In genomic region chr10:93485055-93485691, GRCm38 (mm10) we compare ENCODE assay signal across 8 mouse cellular contexts. TPM values are rescaled to one million over a fixed set of nuclear protein-coding genes. Genes with fewer than 3 reads are reported as not detected.
DNase-seq lines count a peak whose midpoint lies in the region; ATAC-seq and TF ChIP-seq lines count a peak whose summit lies in the region.

No protein-coding gene starts in this region.

- no peak overlapping the region for H3K4me2 ChIP-seq in heart, embryonic 12.5 days

- H3K9ac ChIP-seq in heart, embryonic 12.5 days, result no peak overlapping the region

- no peak for TF ChIP-seq POLR2A in olfactory bulb, adult 2 months (IDR thresholded peaks at IDR 0.05; ENCODE audit: insufficient read depth, low read depth, low read length)

- WGBS in heart, embryonic 12.5 days, result 75% methylated on average over 8 of the region's 8 CpGs
- 89% methylated on average over 8 of the region's 8 CpGs for WGBS in olfactory bulb, adult 2 months

- H3K4me3 ChIP-seq in heart, embryonic 12.5 days, result no peak overlapping the region
- H3K4me3 ChIP-seq in olfactory bulb, adult 2 months (ENCODE audit: insufficient read depth, low read depth, low read length), result no peak overlapping the region

- no peaks in the 10 kb centered on the region for H3K4me1 ChIP-seq in heart, embryonic 12.5 days (replicated peaks)
- no peaks in the 10 kb centered on the region for H3K4me1 ChIP-seq in olfactory bulb, adult 2 months (ENCODE audit: control insufficient read depth, insufficient read depth, low read length)

- intact Hi-C loops in heart, postnatal 36 days (cut with DNase I), result no loop called here

- no peak for DNase-seq in heart, adult 11 months
- DNase-seq in ES-CJ7 (ENCODE audit: low read depth, low spot score), result peak; percentile 55
- DNase-seq in cerebellum, adult 11 months, result peak; percentile 59
- DNase-seq in heart, postnatal 36 days, result peak; percentile 13
- DNase-seq in liver, result peak; percentile 64
- no peak for DNase-seq in Muller cell, postnatal 12 days (ENCODE audit: inconsistent ontology term)

- peak; percentile 68 for ATAC-seq in heart, embryonic 12.5 days (ENCODE audit: insufficient number of reproducible peaks, low FRiP score)

- no peaks in the 10 kb centered on the region for H3K27me3 ChIP-seq in heart, embryonic 12.5 days (replicated peaks)

- no peak overlapping the region for H3K27ac ChIP-seq in heart, embryonic 12.5 days (ENCODE audit: poor library complexity, severe bottlenecking)
- H3K27ac ChIP-seq in olfactory bulb, adult 2 months (ENCODE audit: insufficient read depth, low read depth, low read length), result no peak overlapping the region

- TF ChIP-seq CTCF in olfactory bulb, adult 2 months (IDR thresholded peaks at IDR 0.05; ENCODE audit: insufficient read depth, low read depth, low read length), result peak; percentile 32; the same call in 1 of the 2 replicates

- no peaks in the 10 kb centered on the region for H3K9me3 ChIP-seq in heart, embryonic 12.5 days (replicated peaks)

- H3K36me3 ChIP-seq in heart, embryonic 12.5 days, result peaks cover 55% of the 10 kb centered on the region

RNA-seq across cellular contexts. Expression of gene Hal, which starts 3.4 kb away (rescaled TPM):
- not detected in 2 replicates for polyA plus RNA-seq in heart, embryonic 12.5 days (2016; fragmentation: Nextera tagmentation; extraction: Ambion mirVana)
- under 1 TPM; 0.14 to 0.41 TPM for total RNA-seq in heart, postnatal 36 days (2021)
- not detected in 2 replicates for polyA plus RNA-seq in olfactory bulb, adult 2 months (2012; ENCODE audit: insufficient read depth, insufficient read length, low replicate concordance, missing spikeins)

RNA-seq across cellular contexts. Expression of gene Lta4h, which starts 32.0 kb away (rescaled TPM):
- polyA plus RNA-seq in heart, embryonic 12.5 days (2016; fragmentation: Nextera tagmentation; extraction: Ambion mirVana), result 303 and 305 TPM in 2 replicates
- total RNA-seq in heart, postnatal 36 days (2021), result 10 to 100 TPM; 33.6 to 34.8 TPM
- polyA plus RNA-seq in olfactory bulb, adult 2 months (2012; ENCODE audit: insufficient read depth, insufficient read length, low replicate concordance, missing spikeins), result not detected in 2 replicates

RNA-seq across cellular contexts. Expression of gene Amdhd1, which starts 54.7 kb away (rescaled TPM):
- polyA plus RNA-seq in heart, embryonic 12.5 days (2016; fragmentation: Nextera tagmentation; extraction: Ambion mirVana), result 0.22 and 0.51 TPM in 2 replicates
- total RNA-seq in heart, postnatal 36 days (2021), result not detected
- not detected in 2 replicates for polyA plus RNA-seq in olfactory bulb, adult 2 months (2012; ENCODE audit: insufficient read depth, insufficient read length, low replicate concordance, missing spikeins)

RNA-seq across cellular contexts. Expression of gene Ccdc38, which starts 55.3 kb away (rescaled TPM):
- 0.21 and 0.26 TPM in 2 replicates for polyA plus RNA-seq in heart, embryonic 12.5 days (2016; fragmentation: Nextera tagmentation; extraction: Ambion mirVana)
- total RNA-seq in heart, postnatal 36 days (2021), result not detected
- polyA plus RNA-seq in olfactory bulb, adult 2 months (2012; ENCODE audit: insufficient read depth, insufficient read length, low replicate concordance, missing spikeins), result not detected in 2 replicates

Comparison
In these comparisons a context has a peak if more than half of its experiments do, and no peak if none do; other contexts are left out.
1. DNase-seq: peak in ES-CJ7 (single experiment), cerebellum, adult 11 months (single experiment), heart, postnatal 36 days (2 of 2) and liver (single experiment); none in heart, adult 11 months (single experiment) and Muller cell, postnatal 12 days (single experiment).